Mouse (Mus musculus) limb, embryonic 13.5 days (tissue): ENCODE measurements around the gene Slc7a4. TPM values are rescaled to one million over a fixed set of nuclear protein-coding genes. Genes with fewer than 3 reads are reported as not detected.

Source experiments
- ATAC-seq: fragments of 200-750 bp; cut with Nextera tagmentation; 2 replicates; pipeline ENCODE4 v1.8.0; 2017; ENCODE audit warnings: low read depth, moderate number of reproducible peaks, moderate TSS enrichment; ENCODE audit not compliant: low FRiP score
- H3K27ac ChIP-seq: fragments of 300-500 bp; sonication (generic); 2 replicates; pipeline ENCODE4 v1.5.1; 2015; ENCODE audit warnings: inconsistent platforms, mild to moderate bottlenecking, moderate library complexity
- H3K27me3 ChIP-seq: fragments of 300-500 bp; sonication (generic); 2 replicates; pipeline ENCODE4 v1.6.1; 2015; ENCODE audit warnings: mild to moderate bottlenecking, inconsistent platforms
- H3K36me3 ChIP-seq: fragments of 300-500 bp; sonication (generic); 2 replicates; pipeline ENCODE4 v1.6.1; 2015; ENCODE audit warnings: inconsistent platforms, mild to moderate bottlenecking, moderate library complexity
- H3K4me1 ChIP-seq: fragments of 300-500 bp; sonication (generic); 2 replicates; pipeline ENCODE4 v1.6.1; 2015; ENCODE audit warnings: inconsistent platforms
- H3K4me2 ChIP-seq: fragments of 300-500 bp; sonication (generic); replicated peaks from 2 replicates; pipeline ENCODE4 v1.6.1; 2015; ENCODE audit warnings: inconsistent platforms, mild to moderate bottlenecking, moderate library complexity
- H3K4me3 ChIP-seq: fragments of 300-500 bp; sonication (generic); 2 replicates; pipeline ENCODE4 v1.5.1; 2015; ENCODE audit warnings: moderate library complexity, mild to moderate bottlenecking, inconsistent platforms
- H3K9ac ChIP-seq: fragments of 300-500 bp; sonication (generic); 2 replicates; pipeline ENCODE4 v1.6.1; 2015; ENCODE audit warnings: mild to moderate bottlenecking, inconsistent platforms
- H3K9me3 ChIP-seq: fragments of 300-500 bp; sonication (generic); 2 replicates; pipeline ENCODE4 v1.6.1; 2016; ENCODE audit warnings: inconsistent platforms
- WGBS: fragments of 180-500 bp; shearing (Covaris S2); methylation state at CpG from one replicate; pipeline ENCODE4 v1.1.7; 2015; 5-methylcytosine and 5-hydroxymethylcytosine counted together
- polyA plus RNA-seq: library from polyadenylated mRNA; unstranded; fragments of >200 nt; fragmentation: Nextera tagmentation; extraction: Ambion mirVana; gene quantifications from 2 replicates; pipeline ENCODE4 v1.2.1, GENCODE M21; 2015

Slc7a4 gene
- polyA plus RNA-seq, 1 experiment from 2014 or later = 5.7 TPM

DNA sequence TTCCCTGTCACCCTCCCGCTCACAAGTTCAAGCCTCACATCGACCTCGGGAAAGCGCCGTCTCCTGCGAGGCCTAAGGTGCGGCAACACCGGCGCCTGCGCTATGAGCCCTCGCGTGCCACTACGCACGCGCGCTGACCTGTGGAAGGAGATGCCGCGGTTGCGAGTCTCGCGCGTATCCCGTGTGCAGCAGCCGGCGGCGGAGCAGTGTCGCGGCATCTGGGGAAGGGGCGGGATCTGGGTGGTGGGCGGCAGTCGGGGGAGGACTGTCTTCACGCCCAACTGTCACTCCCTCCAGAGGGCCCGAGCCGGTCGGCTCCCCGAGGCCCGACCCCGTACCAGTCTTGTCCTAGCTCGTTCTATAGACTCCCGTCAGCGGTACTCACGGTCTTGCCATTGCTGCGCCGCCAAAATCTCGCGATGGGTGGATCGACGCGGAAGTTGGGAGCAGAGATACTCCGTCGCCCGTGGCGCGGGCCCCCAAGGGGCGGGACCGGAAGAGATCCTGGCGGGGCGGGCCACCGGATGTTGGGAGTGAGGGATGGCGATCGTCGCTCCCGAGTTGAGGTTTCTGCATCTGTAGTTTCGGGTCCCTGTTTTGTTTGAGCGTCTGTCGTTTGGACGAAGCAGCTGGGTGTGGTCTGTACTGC lies 52.2 kb downstream of the Slc7a4 start, which contains the start of gene Thap7:
Gene Thap7 (minus strand): TSS at position 497 of the 649 bp plus-strand sequence.
- peak within 1 kb of the TSS; percentile 96 for H3K27ac ChIP-seq

DNA sequence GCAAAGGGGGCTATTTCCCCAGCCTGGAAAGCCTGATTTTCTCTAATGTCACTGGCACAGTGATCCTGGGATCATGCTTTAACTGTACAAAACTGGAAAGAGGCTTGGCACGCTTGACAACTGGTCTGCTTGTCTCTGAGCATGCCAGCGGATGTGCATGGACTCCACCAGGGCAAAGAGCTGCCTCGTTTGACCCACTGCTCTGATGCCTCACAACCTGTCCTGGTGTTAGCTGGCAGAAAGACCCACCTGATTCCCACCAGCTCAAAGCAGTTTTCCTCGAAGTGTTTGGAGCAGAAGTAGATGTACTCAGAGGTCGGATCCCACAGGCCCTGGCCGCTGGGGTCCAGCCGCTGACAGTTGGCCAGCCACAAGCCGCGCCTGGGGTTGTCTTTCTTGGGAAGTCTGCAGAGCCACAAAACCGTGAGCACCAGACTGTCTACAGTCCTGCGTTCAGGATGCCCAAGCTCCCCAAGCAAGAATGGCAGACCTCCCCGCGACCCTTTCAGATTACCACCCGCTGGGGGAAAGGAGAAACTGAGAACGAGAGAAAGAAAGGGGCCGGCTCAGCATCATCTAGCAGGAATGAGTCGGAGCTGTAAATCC lies 52.9 kb downstream of the Slc7a4 start:
- WGBS = 17% methylated on average over 17 of the region's 17 CpGs
- peak overlapping the region; percentile 96 for H3K27ac ChIP-seq
- H3K4me2 ChIP-seq = peak overlapping the region; percentile 93
- H3K9ac ChIP-seq = peak overlapping the region; percentile 90
- 0 out of 2 replicates have a peak, but pooled peaks have one; percentile 1 for ATAC-seq
- peak overlapping the region; percentile 78 for H3K4me3 ChIP-seq
- H3K27me3 ChIP-seq = no peaks in the 10 kb centered on the region
- H3K4me1 ChIP-seq = peaks cover 20% of the 10 kb centered on the region
- H3K36me3 ChIP-seq = peaks cover 40% of the 10 kb centered on the region
- no peaks in the 10 kb centered on the region for H3K9me3 ChIP-seq

More for the DNA sequence above, 52.2 kb downstream of the Slc7a4 start, which contains the start of gene Thap7:
- no peaks in the 10 kb centered on the region for H3K27me3 ChIP-seq
- H3K4me2 ChIP-seq = peak within 1 kb of the TSS; percentile 93
- H3K4me3 ChIP-seq = peak within 1 kb of the TSS; percentile 78
- ATAC-seq = peak; percentile 96
- H3K9ac ChIP-seq = peak within 1 kb of the TSS; percentile 90
- peaks cover 20% of the 10 kb centered on the region for H3K4me1 ChIP-seq
- WGBS = under 1% methylated on average over 67 of the region's 67 CpGs
- peaks cover 33% of the 10 kb centered on the region for H3K36me3 ChIP-seq
- H3K9me3 ChIP-seq = no peaks in the 10 kb centered on the region

DNA sequence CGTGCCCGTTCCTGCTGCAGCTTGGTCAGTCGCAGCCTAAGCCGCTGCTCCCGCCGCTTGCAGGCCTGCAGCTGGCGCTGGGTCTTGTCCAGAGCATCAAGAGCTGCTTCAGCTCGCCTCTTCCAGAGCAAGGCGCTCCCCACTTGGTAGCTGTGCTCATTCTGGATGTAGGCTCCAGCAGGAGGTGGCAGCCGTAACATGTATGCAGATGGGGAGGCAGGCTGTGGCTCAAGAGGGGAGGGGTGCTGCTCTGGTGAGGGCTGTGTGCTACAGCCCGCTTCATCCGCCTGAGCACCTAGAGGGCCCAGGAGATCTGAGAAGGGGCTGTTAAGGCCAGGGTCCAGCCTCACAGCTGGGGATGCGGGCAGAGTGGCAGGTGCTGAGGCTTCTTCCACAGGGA lies 54.7 kb downstream of the Slc7a4 start:
- Histone ChIP-seq H3K4me3 (no peak overlapping the region), H3K4me2 (no peak overlapping the region), H3K9me3 (no peaks in the 10 kb centered on the region), H3K27ac (no peak overlapping the region), H3K4me1 (peaks cover 20% of the 10 kb centered on the region), H3K36me3 (peaks cover 56% of the 10 kb centered on the region), H3K9ac (0 out of 2 replicates have a peak overlapping the region, but pooled peaks have one; percentile 2), H3K27me3 (no peaks in the 10 kb centered on the region)
- 83% methylated on average over 13 of the region's 13 CpGs for WGBS
- no peak for ATAC-seq

DNA sequence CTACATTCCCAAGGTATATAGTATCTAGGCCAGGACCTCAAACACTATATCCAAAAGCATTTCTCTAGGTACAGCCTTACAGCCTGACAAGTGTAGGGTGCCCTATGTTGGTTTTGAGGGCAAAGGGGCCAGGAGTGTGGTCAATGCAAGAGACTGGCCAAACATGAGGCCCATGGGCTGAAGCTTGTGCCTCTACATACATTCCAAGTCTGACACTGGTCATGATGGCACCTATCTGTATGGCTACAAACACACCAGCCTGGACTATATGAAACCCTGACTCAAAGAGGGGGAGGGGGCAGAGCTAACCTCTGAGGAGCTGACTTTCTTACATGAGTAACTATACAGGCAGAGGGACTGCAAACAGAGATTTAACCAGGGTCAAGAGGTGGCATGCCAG lies 55.4 kb downstream of the Slc7a4 start:
- ATAC-seq = no peak
- Histone ChIP-seq H3K27me3 (no peaks in the 10 kb centered on the region), H3K4me3 (no peak overlapping the region), H3K27ac (no peak overlapping the region), H3K4me1 (peaks cover 20% of the 10 kb centered on the region), H3K9me3 (no peaks in the 10 kb centered on the region), H3K9ac (0 out of 2 replicates have a peak overlapping the region, but pooled peaks have one; percentile 2), H3K4me2 (no peak overlapping the region), H3K36me3 (peaks cover 63% of the 10 kb centered on the region)

DNA sequence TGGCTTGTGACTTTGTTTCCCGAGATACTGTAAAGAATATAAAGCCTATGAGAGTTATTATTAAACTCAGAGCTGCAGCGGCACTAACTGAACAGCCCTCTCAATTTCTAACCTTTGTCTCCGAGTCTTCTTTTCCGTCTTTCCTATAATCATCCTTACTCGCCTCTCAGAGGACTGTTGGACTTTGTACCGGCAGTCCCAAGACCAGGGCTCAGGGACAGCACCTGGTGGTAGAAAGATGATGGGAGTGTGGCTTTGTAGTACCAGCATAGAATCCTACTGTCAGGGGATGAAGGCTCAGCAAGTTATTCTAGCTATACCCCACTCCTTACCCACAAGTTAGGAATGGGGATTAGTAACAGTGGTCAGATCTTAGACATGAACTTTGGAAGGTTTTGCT lies 56.8 kb downstream of the Slc7a4 start:
- H3K9me3 ChIP-seq = no peaks in the 10 kb centered on the region
- H3K27me3 ChIP-seq = no peaks in the 10 kb centered on the region
- H3K4me1 ChIP-seq = peaks cover 10% of the 10 kb centered on the region
- no peak overlapping the region for H3K4me3 ChIP-seq
- peaks cover 77% of the 10 kb centered on the region for H3K36me3 ChIP-seq
- H3K9ac ChIP-seq = no peak overlapping the region
- H3K27ac ChIP-seq = no peak overlapping the region; the same call in 1 of the 2 replicates
- WGBS = 92% methylated on average over 6 of the region's 6 CpGs
- H3K4me2 ChIP-seq = no peak overlapping the region
- ATAC-seq = no peak

DNA sequence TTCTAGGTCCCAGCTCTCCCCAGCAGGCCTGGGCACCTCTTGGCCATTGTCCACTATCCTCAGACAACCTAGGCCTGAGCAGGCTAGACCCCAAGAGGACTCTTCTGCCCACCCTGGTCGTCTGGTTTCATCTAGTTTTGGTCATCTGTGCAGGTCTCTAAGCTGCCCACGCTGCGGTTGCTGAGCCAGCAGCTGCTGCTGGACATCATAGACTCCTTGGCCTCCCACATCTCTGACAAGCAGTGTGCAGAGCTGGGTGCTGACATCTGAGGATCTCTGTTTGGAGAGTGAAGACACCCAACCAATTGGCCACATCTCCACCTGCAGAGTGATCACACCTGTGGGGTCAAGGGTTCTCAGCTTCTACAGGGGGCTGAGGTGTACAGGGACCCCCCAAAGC lies 57.5 kb downstream of the Slc7a4 start:
- Histone ChIP-seq H3K4me1 (peaks cover 10% of the 10 kb centered on the region), H3K4me3 (no peak overlapping the region), H3K27me3 (no peaks in the 10 kb centered on the region), H3K4me2 (no peak overlapping the region), H3K9ac (no peak overlapping the region), H3K27ac (no peak overlapping the region), H3K36me3 (peaks cover 84% of the 10 kb centered on the region), H3K9me3 (no peaks in the 10 kb centered on the region)
- no peak for ATAC-seq
- WGBS = 83% methylated on average over 3 of the region's 3 CpGs

DNA sequence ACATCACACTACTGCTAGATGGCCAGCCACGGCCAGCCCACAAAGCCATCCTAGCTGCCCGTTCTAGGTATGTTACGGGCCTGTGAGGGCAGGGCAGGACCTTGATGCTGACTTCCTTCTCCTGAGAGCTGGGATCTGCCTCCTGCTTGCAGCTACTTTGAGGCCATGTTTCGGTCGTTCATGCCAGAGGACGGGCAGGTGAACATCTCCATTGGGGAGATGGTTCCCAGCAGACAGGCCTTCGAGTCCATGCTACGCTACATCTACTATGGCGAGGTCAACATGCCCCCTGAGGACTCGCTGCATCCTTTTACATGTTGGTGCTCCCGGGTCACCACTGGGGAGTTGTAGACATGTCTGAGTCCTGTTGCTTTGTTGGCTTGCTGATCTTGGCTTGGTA lies 58.9 kb downstream of the Slc7a4 start:
- no peaks in the 10 kb centered on the region for H3K27me3 ChIP-seq
- H3K9ac ChIP-seq = no peak overlapping the region
- WGBS = 94% methylated on average over 11 of the region's 11 CpGs
- H3K36me3 ChIP-seq = peaks cover 97% of the 10 kb centered on the region
- H3K9me3 ChIP-seq = no peaks in the 10 kb centered on the region
- no peak overlapping the region for H3K4me2 ChIP-seq
- no peak for ATAC-seq
- H3K27ac ChIP-seq = no peak overlapping the region
- H3K4me1 ChIP-seq = no peaks in the 10 kb centered on the region
- no peak overlapping the region for H3K4me3 ChIP-seq

Other genes starting within 250 kb of the Slc7a4 start
- gene Snap29, start 177.2 kb downstream of the Slc7a4 start, polyA plus RNA-seq = 13.9 and 14.0 TPM in 2 replicates
- 35.0 and 35.6 TPM in 2 replicates for gene Pi4ka, start 176.9 kb downstream of the Slc7a4 start, polyA plus RNA-seq
- gene Crkl, start 131.2 kb downstream of the Slc7a4 start, polyA plus RNA-seq = 81.6 and 88.6 TPM in 2 replicates
- gene Aifm3, start 93.6 kb downstream of the Slc7a4 start, polyA plus RNA-seq = 0.52 and 0.83 TPM in 2 replicates
- gene Lztr1, start 74.5 kb downstream of the Slc7a4 start, polyA plus RNA-seq = 104 and 106 TPM in 2 replicates
- 72.0 and 75.2 TPM in 2 replicates for gene Thap7, start 52.1 kb downstream of the Slc7a4 start, polyA plus RNA-seq
- gene Lrrc74b, start 22.0 kb downstream of the Slc7a4 start, polyA plus RNA-seq = not detected in 2 replicates
- gene P2rx6, start 21.3 kb downstream of the Slc7a4 start, polyA plus RNA-seq = 0.36 and 0.40 TPM in 2 replicates
- 40.0 and 42.7 TPM in 2 replicates for gene Smpd4, start 36.1 kb upstream of the Slc7a4 start, polyA plus RNA-seq
- gene Ccdc74a, start 63.3 kb upstream of the Slc7a4 start, polyA plus RNA-seq = 9.0 and 9.8 TPM in 2 replicates
- gene Med15, start 149.7 kb upstream of the Slc7a4 start, polyA plus RNA-seq = 48.1 and 49.8 TPM in 2 replicates
- 92.9 and 106 TPM in 2 replicates for gene Klhl22, start 176.4 kb upstream of the Slc7a4 start, polyA plus RNA-seq
- 28.8 and 29.4 TPM in 2 replicates for gene Scarf2, start 214.1 kb upstream of the Slc7a4 start, polyA plus RNA-seq
- 0.09 and 0.36 TPM in 2 replicates for gene B830017H08Rik, start 249.9 kb upstream of the Slc7a4 start, polyA plus RNA-seq